Mouse (Mus musculus) lung, embryonic 14.5 days (tissue): ENCODE data around the gene Gm37240. TPM values are rescaled to one million over a fixed set of nuclear protein-coding genes. Genes with fewer than 3 reads are reported as not detected.

Source experiments
- ATAC-seq: fragments of 200-750 bp; cut with Nextera tagmentation; 2 replicates; pipeline ENCODE4 v1.8.0; 2017; ENCODE audit warnings: mild to moderate bottlenecking, moderate TSS enrichment, moderate library complexity; ENCODE audit not compliant: insufficient read depth
- DNase-seq: peaks from one replicate; pipeline ENCODE4 v3.0.0-alpha.2; 2015
- H3K27ac ChIP-seq: fragments of 300-500 bp; sonication (generic); 2 replicates; pipeline ENCODE4 v1.5.1; 2014; ENCODE audit warnings: low read depth, mild to moderate bottlenecking, moderate library complexity
- H3K27me3 ChIP-seq: fragments of 300-500 bp; sonication (generic); 2 replicates; pipeline ENCODE4 v1.6.1; 2014; ENCODE audit warnings: low read length, control low read depth; ENCODE audit not compliant: insufficient read depth
- H3K36me3 ChIP-seq: fragments of 300-500 bp; sonication (generic); 2 replicates; pipeline ENCODE4 v1.6.1; 2014; ENCODE audit warnings: control low read depth; ENCODE audit not compliant: insufficient read depth
- H3K4me1 ChIP-seq: fragments of 300-500 bp; sonication (generic); 2 replicates; pipeline ENCODE4 v1.6.1; 2014; ENCODE audit warnings: antibody characterized with exemption, control low read depth; ENCODE audit not compliant: insufficient read depth
- H3K4me2 ChIP-seq: fragments of 300-500 bp; sonication (generic); 2 replicates; pipeline ENCODE4 v1.6.1; 2014; ENCODE audit warnings: mild to moderate bottlenecking
- H3K4me3 ChIP-seq: fragments of 300-500 bp; sonication (generic); 2 replicates; pipeline ENCODE4 v1.5.1; 2014; ENCODE audit warnings: low read depth, low read length
- H3K9ac ChIP-seq: fragments of 300-500 bp; sonication (generic); 2 replicates; pipeline ENCODE4 v1.6.1; 2014
- H3K9me3 ChIP-seq: fragments of 300-500 bp; sonication (generic); 2 replicates; pipeline ENCODE4 v1.6.1; 2016; ENCODE audit warnings: low read depth, low read length, control low read depth
- CTCF ChIP-seq: IDR thresholded peaks from 2 replicates; pipeline ENCODE4 v1.5.1; 2016; ENCODE audit warnings: antibody characterized with exemption, low read depth
- WGBS: fragments of 180-500 bp; shearing (Covaris S2); extraction: QIAGEN DNeasy Blood & Tissue Kit; methylation state at CpG from one replicate; pipeline ENCODE4 v1.1.7; 2014; 5-methylcytosine and 5-hydroxymethylcytosine counted together
- polyA plus RNA-seq: library from polyadenylated mRNA; unstranded; fragments of >200 nt; fragmentation: Nextera tagmentation; extraction: Ambion mirVana; gene quantifications from 2 replicates; pipeline ENCODE4 v1.2.1, GENCODE M21; 2014

Gene Gm37240
- polyA plus RNA-seq, 1 experiment from 2014 or later: 4.5 TPM

DNA sequence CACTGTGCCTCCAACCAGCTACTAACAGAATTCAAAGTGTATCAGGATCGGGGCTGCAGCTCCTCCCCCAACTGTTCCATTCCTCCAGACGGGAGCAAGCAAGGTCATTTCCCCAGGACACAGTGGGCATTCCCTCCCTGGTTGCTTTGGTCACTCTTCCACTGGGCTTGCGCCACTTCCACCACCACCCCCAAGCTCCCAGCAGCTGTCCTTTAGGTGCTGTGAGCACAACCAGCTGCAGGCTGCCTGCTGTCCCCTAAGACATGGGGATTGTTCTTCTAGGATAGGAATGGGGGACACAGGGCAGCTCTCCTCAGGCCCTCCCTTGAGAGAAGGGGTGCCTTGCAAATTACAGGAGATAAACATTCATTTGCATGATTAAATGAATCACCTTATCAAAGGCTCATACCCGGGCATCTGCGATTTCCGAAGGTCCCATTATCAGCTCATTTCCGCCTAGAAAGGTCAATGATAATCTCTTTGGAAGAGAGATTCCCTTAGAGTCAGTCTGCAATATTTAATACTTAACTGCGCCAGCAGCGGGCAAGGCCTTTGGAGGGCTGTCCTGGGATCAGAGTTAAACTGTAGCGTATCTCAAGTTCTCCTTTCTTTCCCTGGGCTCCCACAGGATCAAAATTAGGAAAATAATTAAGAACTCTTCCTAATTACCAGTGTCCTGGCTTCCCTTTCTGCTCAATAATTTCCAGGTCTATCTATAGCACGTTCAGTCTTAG lies 1247.4 kb downstream of the Gm37240 start:
- ATAC-seq (no peak), DNase-seq (no peak)
- WGBS: 37% methylated on average over 11 of the region's 11 CpGs
- no peaks in the 10 kb centered on the region for H3K36me3 ChIP-seq
- H3K4me1 ChIP-seq: no peaks in the 10 kb centered on the region
- no peak for TF ChIP-seq CTCF
- H3K4me3 ChIP-seq: no peak overlapping the region
- H3K4me2 ChIP-seq: no peak overlapping the region
- H3K27ac ChIP-seq: no peak overlapping the region
- H3K27me3 ChIP-seq: no peaks in the 10 kb centered on the region
- H3K9ac ChIP-seq: no peak overlapping the region
- H3K9me3 ChIP-seq: no peaks in the 10 kb centered on the region

DNA sequence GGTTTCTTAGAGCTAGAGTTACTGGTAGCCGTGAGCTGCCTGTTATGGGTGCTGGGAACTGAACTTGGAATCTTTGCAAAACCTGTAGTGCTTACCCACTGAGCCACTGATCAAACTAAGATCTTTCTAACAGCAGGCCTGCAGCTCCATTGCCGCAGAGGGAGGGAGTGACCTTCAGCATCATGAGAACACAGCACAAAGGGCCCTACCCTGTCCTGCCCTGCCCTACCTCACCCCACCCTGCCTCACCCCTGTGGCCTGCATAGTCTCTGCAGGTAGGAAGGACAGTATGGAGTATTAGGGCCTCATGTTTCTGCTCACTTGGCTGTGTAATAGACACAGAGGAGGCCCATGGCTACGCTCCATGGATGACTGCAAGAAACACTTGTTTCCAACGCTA lies 1248.5 kb downstream of the Gm37240 start:
- Histone ChIP-seq H3K4me3 (no peak overlapping the region), H3K4me2 (no peak overlapping the region), H3K27ac (no peak overlapping the region), H3K4me1 (no peaks in the 10 kb centered on the region), H3K27me3 (no peaks in the 10 kb centered on the region), H3K9me3 (no peaks in the 10 kb centered on the region), H3K9ac (no peak overlapping the region), H3K36me3 (no peaks in the 10 kb centered on the region)
- no peak for TF ChIP-seq CTCF
- DNase-seq: no peak
- WGBS: 82% methylated on average over 4 of the region's 4 CpGs
- no peak for ATAC-seq

DNA sequence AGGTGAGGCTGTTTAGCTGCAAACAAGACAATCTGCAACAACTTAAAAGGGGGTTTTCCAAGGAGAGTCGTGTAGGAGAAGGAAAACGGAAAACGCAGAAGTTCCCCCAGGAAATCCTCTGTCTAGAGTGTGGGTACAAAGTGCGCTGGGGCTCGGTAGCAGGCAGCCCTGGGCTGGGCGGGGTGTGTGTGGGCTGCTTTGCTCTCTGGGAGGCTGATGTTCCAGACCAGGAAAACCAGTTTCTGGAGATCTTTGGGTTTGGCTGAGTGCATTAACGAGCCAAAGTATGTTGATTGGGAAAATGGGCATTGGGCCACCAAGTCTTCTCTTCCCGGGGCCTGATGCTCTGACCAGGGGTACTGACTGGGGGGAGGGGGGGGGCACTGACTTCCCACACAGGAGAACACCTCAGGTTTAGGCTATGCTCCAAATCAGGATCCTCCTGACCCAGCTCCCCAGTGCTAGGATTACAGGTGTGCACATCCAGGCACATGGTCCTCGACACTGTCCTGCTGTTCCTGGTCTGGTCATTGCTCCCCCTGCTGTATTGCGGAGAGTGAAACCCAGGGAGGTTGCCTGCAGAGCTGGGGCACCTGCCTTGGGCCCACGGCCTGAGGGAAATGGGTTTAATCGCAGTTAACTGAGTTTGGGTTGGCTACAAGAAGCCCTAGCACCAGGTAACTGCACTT lies 1249.3 kb downstream of the Gm37240 start:
- peak; percentile 5; the same call in 1 of the 2 replicates for TF ChIP-seq CTCF
- Histone ChIP-seq H3K27me3 (no peaks in the 10 kb centered on the region), H3K4me1 (no peaks in the 10 kb centered on the region), H3K36me3 (no peaks in the 10 kb centered on the region), H3K9ac (no peak overlapping the region), H3K27ac (no peak overlapping the region), H3K4me3 (no peak overlapping the region), H3K4me2 (no peak overlapping the region), H3K9me3 (no peaks in the 10 kb centered on the region)
- peak; percentile 35 for ATAC-seq
- peak; percentile 54 for DNase-seq
- WGBS: 50% methylated on average over 12 of the region's 12 CpGs

GRCm38 (mm10) chr3:84637095-84637494 lies 1250.2 kb downstream of the Gm37240 start:
- Histone ChIP-seq H3K4me2 (no peak overlapping the region), H3K4me1 (no peaks in the 10 kb centered on the region), H3K36me3 (no peaks in the 10 kb centered on the region), H3K27ac (no peak overlapping the region), H3K9ac (no peak overlapping the region), H3K4me3 (no peak overlapping the region), H3K9me3 (no peaks in the 10 kb centered on the region), H3K27me3 (no peaks in the 10 kb centered on the region)
- no peak for TF ChIP-seq CTCF
- 78% methylated on average over 6 of the region's 6 CpGs for WGBS
- no peak for DNase-seq
- ATAC-seq: no peak

DNA sequence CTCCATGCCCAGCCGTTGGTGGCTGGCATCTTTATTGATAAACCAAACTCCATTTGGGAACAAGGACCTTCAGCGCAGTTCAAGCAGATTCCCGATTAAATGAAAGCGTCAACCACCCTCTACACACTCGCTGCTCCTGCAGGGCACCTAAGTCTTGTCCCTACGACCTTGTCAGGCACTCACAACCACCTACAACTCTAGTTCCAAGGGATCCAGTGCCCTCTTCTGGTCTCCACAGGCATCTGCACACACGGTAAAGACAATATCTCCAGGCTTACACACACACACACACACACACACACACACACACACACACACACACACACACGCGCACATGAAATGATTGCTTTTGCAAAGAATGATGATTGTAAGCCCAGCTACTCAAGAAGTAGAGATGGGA lies 1255.7 kb downstream of the Gm37240 start:
- Histone ChIP-seq H3K27ac (no peak overlapping the region), H3K4me1 (no peaks in the 10 kb centered on the region), H3K27me3 (no peaks in the 10 kb centered on the region), H3K4me3 (no peak overlapping the region), H3K9me3 (no peaks in the 10 kb centered on the region), H3K9ac (no peak overlapping the region), H3K4me2 (no peak overlapping the region), H3K36me3 (no peaks in the 10 kb centered on the region)
- DNase-seq (no peak), ATAC-seq (no peak)
- 0 out of 2 replicates have a peak, but pooled peaks have one; percentile 4 for TF ChIP-seq CTCF
- WGBS: 92% methylated on average over 9 of the region's 9 CpGs

DNA sequence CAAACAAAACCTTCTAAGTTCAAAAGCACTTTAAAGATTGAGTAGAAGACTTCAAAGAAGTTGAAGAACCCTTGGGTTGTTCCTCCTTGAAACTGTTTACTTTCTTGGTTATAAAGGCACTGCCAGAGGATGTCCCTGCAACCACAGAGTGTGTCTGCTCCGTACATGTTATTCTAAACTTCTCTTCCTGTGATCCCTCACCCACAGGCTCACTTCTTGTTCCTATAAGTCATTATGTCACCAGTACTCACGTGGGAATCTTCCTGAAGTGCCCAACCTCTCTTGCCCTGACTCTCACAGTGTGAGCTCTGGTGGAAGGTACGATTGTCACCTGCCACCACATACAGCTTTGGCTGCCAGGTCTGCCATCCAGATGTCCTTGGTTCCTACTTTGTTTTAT lies 1265.3 kb downstream of the Gm37240 start:
- WGBS: 21% methylated on average over 3 of the region's 3 CpGs
- H3K4me2 ChIP-seq: no peak overlapping the region
- no peak for TF ChIP-seq CTCF
- ATAC-seq (no peak), DNase-seq (peak; percentile 21)
- H3K36me3 ChIP-seq: no peaks in the 10 kb centered on the region
- H3K27ac ChIP-seq: no peak overlapping the region
- H3K27me3 ChIP-seq: no peaks in the 10 kb centered on the region
- no peaks in the 10 kb centered on the region for H3K9me3 ChIP-seq
- no peak overlapping the region for H3K9ac ChIP-seq
- H3K4me3 ChIP-seq: no peak overlapping the region
- H3K4me1 ChIP-seq: 0 out of 2 replicates have a peak, but pooled peaks cover 6% of the 10 kb centered on the region

GRCm38 (mm10) chr3:84619725-84620124 lies 1267.6 kb downstream of the Gm37240 start:
- Histone ChIP-seq H3K4me3 (no peak overlapping the region), H3K36me3 (no peaks in the 10 kb centered on the region), H3K27ac (no peak overlapping the region), H3K4me2 (no peak overlapping the region), H3K9me3 (no peaks in the 10 kb centered on the region), H3K9ac (no peak overlapping the region), H3K4me1 (no peaks in the 10 kb centered on the region), H3K27me3 (no peaks in the 10 kb centered on the region)
- WGBS: 89% methylated on average over 6 of the region's 6 CpGs
- TF ChIP-seq CTCF: no peak
- DNase-seq (no peak), ATAC-seq (no peak)
